ENCODE assay signal across 16 mouse cellular contexts in genomic region chr4:134939900-134940299, GRCm38 (mm10). TPM values are rescaled to one million over a fixed set of nuclear protein-coding genes. Genes with fewer than 3 reads are reported as not detected.
A peak's percentile ranks its signal among the peaks of the same experiment; 100 is the strongest.
DNase-seq lines count a peak whose midpoint lies in the region; ATAC-seq and TF ChIP-seq lines count a peak whose summit lies in the region.
"Had no signal": no experiment of that assay in that cellular context is flagged by ENCODE, and none has a peak within 500 bp of the region (broad histone marks: within the 10 kb centered on the region; RNA-seq: fewer than 3 reads in every experiment).

No protein-coding gene starts in this region.

- 68% methylated on average over 9 of the region's 9 CpGs for WGBS in heart, embryonic 14.5 days
- 26% methylated on average over 9 of the region's 9 CpGs for WGBS in kidney, postnatal 0 days
- 58% methylated on average over 9 of the region's 9 CpGs for WGBS in intestine, embryonic 16.5 days
- WGBS in forebrain, postnatal 0 days = 50% methylated on average over 9 of the region's 9 CpGs

- TF ChIP-seq CTCF in kidney, postnatal 0 days (IDR thresholded peaks at IDR 0.05; ENCODE audit: low read depth) = no peak
- no peak for TF ChIP-seq CTCF in MEL (IDR thresholded peaks at IDR 0.05 in 2 of 3, conservative IDR thresholded peaks at IDR 0.05 in 1 of 3; ENCODE audit: control insufficient read depth in 1 of 3, insufficient read depth in 1 of 3, low read depth in 2 of 3, low read length in 3 of 3, poor library complexity in 1 of 3, severe bottlenecking in 1 of 3)
- no peak for TF ChIP-seq CTCF in forebrain, postnatal 0 days (IDR thresholded peaks at IDR 0.05; ENCODE audit: low read depth)

- no peak for DNase-seq in heart, adult 8-10 months (ENCODE audit: low spot score)
- DNase-seq in kidney, postnatal 0 days (ENCODE audit: low spot score) = no peak
- DNase-seq in kidney, postnatal 10 days = no peak
- DNase-seq in MEL (ENCODE audit: low read depth, low spot score) = no peak
- no peak for DNase-seq in forebrain, postnatal 0 days
- DNase-seq in adrenal gland, postnatal 14 days = no peak
- DNase-seq: adrenal gland, postnatal 10 days; cerebellum, adult 11-12 months; cerebellum, postnatal 25 days; heart, adult 11 months; layer of hippocampus, postnatal 36 days; lung, postnatal 4 days had no signal

- peaks cover 24% of the 10 kb centered on the region for H3K36me3 ChIP-seq in heart, embryonic 14.5 days (ENCODE audit: control insufficient read depth, insufficient read depth, low read length)
- peaks cover 19% of the 10 kb centered on the region for H3K36me3 ChIP-seq in kidney, postnatal 0 days (ENCODE audit: insufficient read depth, low read length)
- peaks cover 0 to 5% of the 10 kb centered on the region in 2 experiments; a peak in 2 of 4 replicates for H3K36me3 ChIP-seq in MEL (ENCODE audit: control insufficient read depth in 1 of 2, insufficient read depth in 2 of 2, low read length in 2 of 2)
- peaks cover 9% of the 10 kb centered on the region for H3K36me3 ChIP-seq in intestine, embryonic 16.5 days (ENCODE audit: control insufficient read depth, insufficient read depth, low read length)
- H3K36me3 ChIP-seq in forebrain, postnatal 0 days (ENCODE audit: insufficient read depth) = peaks cover 27% of the 10 kb centered on the region

- H3K4me3 ChIP-seq in heart, embryonic 14.5 days (ENCODE audit: control insufficient read depth in 1 of 2, insufficient read depth in 1 of 2, low read depth in 1 of 2, low read length in 2 of 2) = no peak overlapping the region
- H3K4me3 ChIP-seq in kidney, postnatal 0 days (replicated peaks; ENCODE audit: low read depth, low read length) = 0 out of 2 replicates have a peak overlapping the region, but pooled peaks have one; percentile 5
- no peak overlapping the region for H3K4me3 ChIP-seq in MEL (ENCODE audit: control insufficient read depth in 1 of 2, insufficient read depth in 1 of 2, low read depth in 2 of 2, low read length in 2 of 2)
- no peak overlapping the region for H3K4me3 ChIP-seq in intestine, embryonic 16.5 days (ENCODE audit: low read length)
- H3K4me3 ChIP-seq in forebrain, postnatal 0 days (ENCODE audit: low read depth, low read length) = no peak overlapping the region
- H3K4me3 ChIP-seq: midbrain, embryonic 10.5 days had no signal

- no peaks in the 10 kb centered on the region for H3K79me2 ChIP-seq in MEL (ENCODE audit: control insufficient read depth, insufficient read depth, low read length, poor library complexity)

- no peak for TF ChIP-seq POLR2A in MEL (IDR thresholded peaks at IDR 0.05; ENCODE audit: control insufficient read depth in 1 of 2, insufficient read depth in 1 of 2, low read depth in 1 of 2, low read length in 2 of 2, poor library complexity in 1 of 2)

- H3K9me3 ChIP-seq in heart, embryonic 14.5 days (ENCODE audit: control insufficient read depth, low read length) = no peaks in the 10 kb centered on the region
- H3K9me3 ChIP-seq in kidney, postnatal 0 days (replicated peaks; ENCODE audit: low read length) = no peaks in the 10 kb centered on the region
- no peaks in the 10 kb centered on the region for H3K9me3 ChIP-seq in MEL (replicated peaks; ENCODE audit: insufficient read depth, low read length)
- no peaks in the 10 kb centered on the region for H3K9me3 ChIP-seq in intestine, embryonic 16.5 days (ENCODE audit: control insufficient read depth, low read length)
- no peaks in the 10 kb centered on the region for H3K9me3 ChIP-seq in forebrain, postnatal 0 days (ENCODE audit: low read length)
- H3K9me3 ChIP-seq: midbrain, embryonic 10.5 days had no signal

- TF ChIP-seq EP300 in MEL (IDR thresholded peaks at IDR 0.05; ENCODE audit: low read depth in 1 of 2, low read length in 2 of 2) = no peak

- no peak overlapping the region for H3K27ac ChIP-seq in heart, embryonic 14.5 days (replicated peaks in 1 of 2; ENCODE audit: control insufficient read depth in 1 of 2, insufficient read depth in 1 of 2, low read depth in 2 of 2, low read length in 2 of 2)
- no peak overlapping the region for H3K27ac ChIP-seq in kidney, postnatal 0 days
- no peak overlapping the region for H3K27ac ChIP-seq in MEL (ENCODE audit: control insufficient read depth, low read depth, low read length)
- H3K27ac ChIP-seq in intestine, embryonic 16.5 days (ENCODE audit: low read length) = no peak overlapping the region
- H3K27ac ChIP-seq in forebrain, postnatal 0 days (ENCODE audit: low read depth, low read length) = no peak overlapping the region
- H3K27ac ChIP-seq: liver, embryonic 14.5 days; midbrain, embryonic 10.5 days had no signal

- peaks cover 10 to 24% of the 10 kb centered on the region in 2 experiments for H3K4me1 ChIP-seq in heart, embryonic 14.5 days (ENCODE audit: control insufficient read depth in 2 of 2, insufficient read depth in 2 of 2, low read length in 2 of 2)
- H3K4me1 ChIP-seq in kidney, postnatal 0 days (replicated peaks; ENCODE audit: insufficient read depth, low read length) = no peaks in the 10 kb centered on the region
- H3K4me1 ChIP-seq in MEL (ENCODE audit: control insufficient read depth in 1 of 2, insufficient read depth in 2 of 2, low read length in 2 of 2) = no peaks in the 10 kb centered on the region
- H3K4me1 ChIP-seq in intestine, embryonic 16.5 days (ENCODE audit: control insufficient read depth, insufficient read depth, low read length) = peaks cover 4% of the 10 kb centered on the region; the same call in 1 of the 2 replicates
- H3K4me1 ChIP-seq in forebrain, postnatal 0 days (ENCODE audit: insufficient read depth) = no peaks in the 10 kb centered on the region
- H3K4me1 ChIP-seq: midbrain, embryonic 10.5 days had no signal

- peak overlapping the region; percentile 32; the same call in 1 of the 2 replicates for H3K4me2 ChIP-seq in heart, embryonic 14.5 days (ENCODE audit: low read length)
- H3K4me2 ChIP-seq in kidney, postnatal 0 days (ENCODE audit: low read length) = peak overlapping the region; percentile 47
- 0 out of 2 replicates have a peak overlapping the region, but pooled peaks have one; percentile 19 for H3K4me2 ChIP-seq in intestine, embryonic 16.5 days (ENCODE audit: low read depth, low read length)
- H3K4me2 ChIP-seq in forebrain, postnatal 0 days (ENCODE audit: low read depth) = no peak overlapping the region

- no peak for TF ChIP-seq RAD21 in MEL (IDR thresholded peaks at IDR 0.05; ENCODE audit: low read depth, low read length)

- H3K27me3 ChIP-seq in heart, embryonic 14.5 days (ENCODE audit: control insufficient read depth, insufficient read depth, low read length) = peaks cover 11% of the 10 kb centered on the region
- no peaks in the 10 kb centered on the region for H3K27me3 ChIP-seq in kidney, postnatal 0 days (ENCODE audit: insufficient read depth, low read length)
- H3K27me3 ChIP-seq in MEL (ENCODE audit: control insufficient read depth in 1 of 2, insufficient read depth in 2 of 2, low read length in 2 of 2) = peaks cover 3 to 4% of the 10 kb centered on the region in 2 experiments; a peak in 3 of 4 replicates
- H3K27me3 ChIP-seq in intestine, embryonic 16.5 days (replicated peaks; ENCODE audit: control insufficient read depth, insufficient read depth, low read length) = peaks cover 12% of the 10 kb centered on the region; the same call in 1 of the 2 replicates
- no peaks in the 10 kb centered on the region; the same call in 1 of the 2 replicates for H3K27me3 ChIP-seq in forebrain, postnatal 0 days (ENCODE audit: insufficient read depth, low read length)

- no peak overlapping the region for H3K9ac ChIP-seq in heart, embryonic 14.5 days (ENCODE audit: low read length)
- no peak overlapping the region for H3K9ac ChIP-seq in kidney, postnatal 0 days (ENCODE audit: low read depth, low read length)
- H3K9ac ChIP-seq in MEL (ENCODE audit: control insufficient read depth, low read depth, low read length, poor library complexity, severe bottlenecking) = no peak overlapping the region
- H3K9ac ChIP-seq in intestine, embryonic 16.5 days (ENCODE audit: low read depth, low read length) = no peak overlapping the region
- H3K9ac ChIP-seq in forebrain, postnatal 0 days = no peak overlapping the region
- H3K9ac ChIP-seq: liver, embryonic 14.5 days had no signal

- ATAC-seq in heart, embryonic 14.5 days (ENCODE audit: insufficient number of reproducible peaks, insufficient read depth, low FRiP score, low read depth) = no peak
- no peak for ATAC-seq in kidney, postnatal 0 days (replicated peaks; ENCODE audit: low FRiP score, low read depth)
- no peak for ATAC-seq in intestine, embryonic 16.5 days
- ATAC-seq in forebrain, postnatal 0 days = no peak

RNA-seq across cellular contexts. Expression of gene Syf2, which starts 9.2 kb away (rescaled TPM):
- 52.2 and 54.9 TPM in 2 replicates for polyA plus RNA-seq in heart, embryonic 14.5 days (2014; fragmentation: Nextera tagmentation; extraction: Ambion mirVana)
- total RNA-seq in heart, adult 8-10 months (2022) = 10 to 100 TPM; 51.6 to 66.1 (median 59.4) TPM
- polyA plus RNA-seq in kidney, postnatal 0 days (2015; fragmentation: Nextera tagmentation; extraction: Ambion mirVana) = 115 and 120 TPM in 2 replicates
- total RNA-seq in MEL (2012; rRNA removed) = 94.1 and 103 TPM in 2 replicates
- polyA plus RNA-seq in MEL (2012; ENCODE audit: insufficient read depth in 1 of 2, insufficient read length in 2 of 2, low read depth in 1 of 2, low replicate concordance in 2 of 2, missing spikeins in 1 of 2) = 100 to 1,000 TPM in 1 of 2 experiments, 10 to 100 TPM in 1; 94.6 to 165 TPM
- 62.6 and 65.0 TPM in 2 replicates for polyA plus RNA-seq in intestine, embryonic 16.5 days (2015; fragmentation: Nextera tagmentation; extraction: Ambion mirVana)
- 53.3 and 64.9 TPM in 2 replicates for total RNA-seq in forebrain, postnatal 0 days (2014; rRNA removed)
- 75.0 and 84.9 TPM in 2 replicates for polyA plus RNA-seq in forebrain, postnatal 0 days (2015; fragmentation: Nextera tagmentation; extraction: Ambion mirVana)
- total RNA-seq in adrenal gland, postnatal 14 days (2021) = 81.4 and 90.5 TPM in 2 replicates

RNA-seq across cellular contexts. Expression of gene Rsrp1, which starts 16.5 kb away (rescaled TPM):
- polyA plus RNA-seq in heart, embryonic 14.5 days (2014; fragmentation: Nextera tagmentation; extraction: Ambion mirVana) = 341 TPM in 2 replicates
- 100 to 1,000 TPM in 3 of 4 experiments, 10 to 100 TPM in 1; 97.1 to 165 (median 123) TPM for total RNA-seq in heart, adult 8-10 months (2022)
- 375 and 409 TPM in 2 replicates for polyA plus RNA-seq in kidney, postnatal 0 days (2015; fragmentation: Nextera tagmentation; extraction: Ambion mirVana)
- total RNA-seq in MEL (2012; rRNA removed) = 58.1 and 59.5 TPM in 2 replicates
- 100 to 1,000 TPM in 1 of 2 experiments, not detected in 1; 110 TPM for polyA plus RNA-seq in MEL (2012; ENCODE audit: insufficient read depth in 1 of 2, insufficient read length in 2 of 2, low read depth in 1 of 2, low replicate concordance in 2 of 2, missing spikeins in 1 of 2)
- 462 and 467 TPM in 2 replicates for polyA plus RNA-seq in intestine, embryonic 16.5 days (2015; fragmentation: Nextera tagmentation; extraction: Ambion mirVana)
- 93.3 and 95.4 TPM in 2 replicates for total RNA-seq in forebrain, postnatal 0 days (2014; rRNA removed)
- 180 and 225 TPM in 2 replicates for polyA plus RNA-seq in forebrain, postnatal 0 days (2015; fragmentation: Nextera tagmentation; extraction: Ambion mirVana)
- 394 and 402 TPM in 2 replicates for total RNA-seq in adrenal gland, postnatal 14 days (2021)

RNA-seq across cellular contexts. Expression of gene Tmem50a, which starts 25.1 kb away (rescaled TPM):
- 148 and 167 TPM in 2 replicates for polyA plus RNA-seq in heart, embryonic 14.5 days (2014; fragmentation: Nextera tagmentation; extraction: Ambion mirVana)
- 10 to 100 TPM; 63.0 to 64.1 (median 63.5) TPM for total RNA-seq in heart, adult 8-10 months (2022)
- polyA plus RNA-seq in kidney, postnatal 0 days (2015; fragmentation: Nextera tagmentation; extraction: Ambion mirVana) = 169 and 188 TPM in 2 replicates
- 58.5 and 64.7 TPM in 2 replicates for total RNA-seq in MEL (2012; rRNA removed)
- polyA plus RNA-seq in MEL (2012; ENCODE audit: insufficient read depth in 1 of 2, insufficient read length in 2 of 2, low read depth in 1 of 2, low replicate concordance in 2 of 2, missing spikeins in 1 of 2) = 100 to 1,000 TPM in 1 of 2 experiments, not detected in 1; 115 TPM
- 146 and 155 TPM in 2 replicates for polyA plus RNA-seq in intestine, embryonic 16.5 days (2015; fragmentation: Nextera tagmentation; extraction: Ambion mirVana)
- total RNA-seq in forebrain, postnatal 0 days (2014; rRNA removed) = 165 and 174 TPM in 2 replicates
- polyA plus RNA-seq in forebrain, postnatal 0 days (2015; fragmentation: Nextera tagmentation; extraction: Ambion mirVana) = 200 and 248 TPM in 2 replicates
- total RNA-seq in adrenal gland, postnatal 14 days (2021) = 215 and 225 TPM in 2 replicates
